ENCODE assay signal across 10 mouse cellular contexts in genomic region chr3:82547908-82548721, GRCm38 (mm10). TPM values are rescaled to one million over a fixed set of nuclear protein-coding genes. Genes with fewer than 3 reads are reported as not detected.
A peak's percentile ranks its signal among the peaks of the same experiment; 100 is the strongest.
DNase-seq lines count a peak whose midpoint lies in the region; TF ChIP-seq lines count a peak whose summit lies in the region.
"Had no signal": no experiment of that assay in that cellular context is flagged by ENCODE, and none has a peak within 500 bp of the region (broad histone marks: within the 10 kb centered on the region; RNA-seq: fewer than 3 reads in every experiment).

TSS of gene Npy2r (minus strand) at chr3:82548084.

- H3K27ac ChIP-seq in ES-E14 (ENCODE audit: insufficient read depth, low read depth, low read length, poor library complexity, severe bottlenecking), result no peak within 1 kb of the TSS
- H3K27ac ChIP-seq in hindbrain, embryonic 10.5 days, result no peak within 1 kb of the TSS

- peak within 1 kb of the TSS; percentile 35 to 63 for H3K4me3 ChIP-seq in ES-E14 (ENCODE audit: insufficient read depth in 1 of 2, low read depth in 1 of 2, low read length in 2 of 2, poor library complexity in 1 of 2, severe bottlenecking in 1 of 2)
- peak within 1 kb of the TSS; percentile 59 for H3K4me3 ChIP-seq in hindbrain, embryonic 10.5 days

- intact Hi-C loops in heart, postnatal 25 days (cut with DNase I), result no loop called here

- H3K9me3 ChIP-seq in ES-E14 (ENCODE audit: control insufficient read depth, insufficient read depth, low read depth, low read length), result no peaks in the 10 kb centered on the region
- H3K9me3 ChIP-seq in hindbrain, embryonic 10.5 days, result no peaks in the 10 kb centered on the region

- H3K4me1 ChIP-seq in ES-E14 (ENCODE audit: control insufficient read depth in 2 of 2, insufficient read depth in 2 of 2, low read length in 2 of 2, poor library complexity in 1 of 2), result no peaks in the 10 kb centered on the region
- peaks cover 14% of the 10 kb centered on the region for H3K4me1 ChIP-seq in hindbrain, embryonic 10.5 days (replicated peaks)

- under 1% methylated on average over 32 of the region's 32 CpGs for WGBS in hindbrain, embryonic 10.5 days

- H3K9ac ChIP-seq in ES-E14 (ENCODE audit: insufficient read depth, low read depth, low read length, poor library complexity, severe bottlenecking), result no peak within 1 kb of the TSS

- in situ Hi-C loops in ES-E14 (cut with MboI; ENCODE audit: low sequenced_read_pairs in 2 of 2, unreplicated experiment in 2 of 2), result no loop called here

- DNase-seq in heart, adult 11 months, result peak; percentile 88
- DNase-seq in heart, postnatal 25 days (ENCODE audit: low spot score), result no peak
- DNase-seq in ES-E14 (ENCODE audit: low read depth, low spot score), result peak; percentile 16
- peak; percentile 67 for DNase-seq in embryo, embryonic 10 days (ENCODE audit: low spot score)
- DNase-seq in hindbrain, embryonic 10.5 days (ENCODE audit: low spot score), result peak; percentile 52
- DNase-seq in liver, result peak; percentile 4
- peak; percentile 46 for DNase-seq in retina, embryonic 14.5 days (ENCODE audit: low spot score)
- no peak for DNase-seq in urinary bladder, postnatal 25 days (ENCODE audit: low spot score)

- no peaks in the 10 kb centered on the region for H3K36me3 ChIP-seq in ES-E14 (ENCODE audit: control insufficient read depth, insufficient read depth, low read length, poor library complexity, severe bottlenecking)
- H3K36me3 ChIP-seq in hindbrain, embryonic 10.5 days, result no peaks in the 10 kb centered on the region

- H3K27me3 ChIP-seq in hindbrain, embryonic 10.5 days (ENCODE audit: insufficient read depth, poor library complexity, severe bottlenecking), result peaks cover 37% of the 10 kb centered on the region
- H3K27me3 ChIP-seq: CH12.LX had no signal

TF ChIP-seq in ES-E14, 5 proteins besides CTCF, POLR2A, EP300 and RAD21:
- no peak for TF ChIP-seq ZC3H11A (IDR thresholded peaks at IDR 0.05; ENCODE audit: borderline replicate concordance, low read depth, low read length)
- TF ChIP-seq CHD2 (IDR thresholded peaks at IDR 0.05; ENCODE audit: low read depth, low read length), result no peak

RNA-seq across cellular contexts. Expression of gene Npy2r, which starts in this region (rescaled TPM):
- not detected for total RNA-seq in heart, postnatal 25 days (2021)
- not detected in 2 replicates for total RNA-seq in ES-E14 (2012; rRNA removed)
- 0.13 and 0.21 TPM in 2 replicates for polyA plus RNA-seq in hindbrain, embryonic 10.5 days (2016; fragmentation: Nextera tagmentation; extraction: Ambion mirVana)
- total RNA-seq: CH12.LX; heart, adult 18-20 months had no signal

Comparison
In these comparisons a context has a peak if more than half of its experiments do, and no peak if none do; other contexts are left out.
1. DNase-seq: peak in heart, adult 11 months (single experiment), embryo, embryonic 10 days (single experiment), liver (single experiment) and retina, embryonic 14.5 days (single experiment); none in heart, postnatal 25 days (single experiment) and urinary bladder, postnatal 25 days (single experiment).
2. Peak in DNase-seq and H3K4me3 ChIP-seq in ES-E14; RNA of the gene not detected or under 1 TPM.
3. Peak in DNase-seq and H3K4me3 ChIP-seq in hindbrain, embryonic 10.5 days; RNA of the gene not detected or under 1 TPM.